Mouse (Mus musculus) midbrain, embryonic 15.5 days (tissue): ENCODE results near the gene Olfr360. TPM values are rescaled to one million over a fixed set of nuclear protein-coding genes. Genes with fewer than 3 reads are reported as not detected.
"Not testable (repeated sequence)": the region's sequence is repeated elsewhere in the genome, so short reads cannot be mapped to it uniquely, and the experiment has no call there.

ENCODE experiments used
- ATAC-seq: fragments of 200-750 bp; cut with Nextera tagmentation; replicated peaks from 2 replicates; pipeline ENCODE4 v1.8.0; 2017; ENCODE audit warnings: moderate TSS enrichment
- H3K27ac ChIP-seq: fragments of 300-500 bp; sonication (generic); 2 replicates; pipeline ENCODE4 v1.5.1; 2015; ENCODE audit warnings: mild to moderate bottlenecking, inconsistent platforms
- H3K27me3 ChIP-seq: fragments of 300-500 bp; sonication (generic); replicated peaks from 2 replicates; pipeline ENCODE4 v1.6.1; 2015; ENCODE audit warnings: inconsistent platforms
- H3K36me3 ChIP-seq: fragments of 300-500 bp; sonication (generic); replicated peaks from 2 replicates; pipeline ENCODE4 v1.6.1; 2015; ENCODE audit warnings: inconsistent platforms
- H3K4me1 ChIP-seq: fragments of 300-500 bp; sonication (generic); 2 replicates; pipeline ENCODE4 v1.6.1; 2015; ENCODE audit warnings: inconsistent platforms
- H3K4me2 ChIP-seq: fragments of 300-500 bp; sonication (generic); 2 replicates; pipeline ENCODE4 v1.6.1; 2015; ENCODE audit warnings: inconsistent platforms, mild to moderate bottlenecking, moderate library complexity
- H3K4me3 ChIP-seq: fragments of 300-500 bp; sonication (generic); 2 replicates; pipeline ENCODE4 v1.5.1; 2015; ENCODE audit warnings: mild to moderate bottlenecking, inconsistent platforms
- H3K9ac ChIP-seq: fragments of 300-500 bp; sonication (generic); 2 replicates; pipeline ENCODE4 v1.6.1; 2015; ENCODE audit warnings: mild to moderate bottlenecking, inconsistent platforms
- H3K9me3 ChIP-seq: fragments of 300-500 bp; sonication (generic); 2 replicates; pipeline ENCODE4 v1.6.1; 2016; ENCODE audit warnings: inconsistent platforms
- WGBS: fragments of 180-500 bp; shearing (Covaris S2); methylation state at CpG from one replicate; pipeline ENCODE4 v1.1.7; 2015; ENCODE audit warnings: mixed read lengths; 5-methylcytosine and 5-hydroxymethylcytosine counted together
- polyA plus RNA-seq: library from polyadenylated mRNA; unstranded; fragments of >200 nt; fragmentation: Nextera tagmentation; extraction: Ambion mirVana; gene quantifications from 2 replicates; pipeline ENCODE4 v1.2.1, GENCODE M21; 2015

Olfr360 gene
- not detected in 2 replicates for polyA plus RNA-seq

DNA sequence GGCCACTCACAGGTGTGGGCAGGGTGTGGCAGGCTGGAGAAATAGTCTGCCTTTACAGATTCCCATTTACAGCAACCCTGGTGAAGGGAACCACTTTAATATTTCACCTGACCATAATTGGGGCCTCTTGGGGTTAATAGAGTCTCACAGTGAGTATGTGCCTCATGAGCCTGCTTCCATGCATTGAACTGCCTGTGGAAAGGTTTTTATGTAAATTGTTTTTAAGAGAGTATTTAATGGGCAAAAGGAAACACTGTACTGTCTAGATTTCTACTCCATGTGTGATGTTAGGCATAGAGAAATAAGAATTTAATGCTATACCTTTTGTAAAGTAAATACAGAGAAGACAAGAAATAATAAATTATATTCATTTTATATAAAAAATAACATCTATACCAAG is at the start of gene Olfr360:
Gene Olfr360 (plus strand): TSS at position 301 of the 400 bp plus-strand sequence.
- Histone ChIP-seq H3K4me2 (no peak within 1 kb of the TSS), H3K4me1 (no peaks in the 10 kb centered on the region), H3K36me3 (no peaks in the 10 kb centered on the region), H3K27me3 (no peaks in the 10 kb centered on the region), H3K27ac (no peak within 1 kb of the TSS), H3K9ac (no peak within 1 kb of the TSS), H3K4me3 (no peak within 1 kb of the TSS), H3K9me3 (peaks cover 3% of the 10 kb centered on the region; the same call in 1 of the 2 replicates)
- no peak for ATAC-seq

DNA sequence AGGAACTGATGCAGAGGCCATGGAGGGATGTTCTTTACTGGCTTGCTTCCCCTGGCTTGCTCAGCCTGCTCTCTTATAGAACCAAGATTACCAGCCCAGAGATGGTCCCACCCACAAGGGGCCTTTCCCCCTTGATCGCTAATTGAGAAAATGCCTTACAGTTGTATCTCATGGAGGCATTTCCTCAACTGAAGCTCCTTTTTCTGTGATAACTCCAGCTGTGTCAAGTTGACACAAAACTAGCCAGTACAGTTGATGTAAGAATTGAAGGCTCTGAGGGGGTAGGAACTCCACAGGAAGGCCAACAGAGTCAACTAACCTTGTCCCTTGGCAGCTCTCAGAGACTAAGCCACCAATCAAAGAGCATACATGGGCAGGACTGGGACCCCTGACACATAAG is 23.6 kb downstream of the Olfr360 start, which contains the start of gene Olfr361:
Gene Olfr361 (minus strand): TSS at position 101 of the 400 bp plus-strand sequence.
- not testable (repeated sequence) for H3K27me3 ChIP-seq, H3K27ac ChIP-seq, H3K9me3 ChIP-seq, H3K9ac ChIP-seq, H3K36me3 ChIP-seq, H3K4me3 ChIP-seq, H3K4me1 ChIP-seq, ATAC-seq, H3K4me2 ChIP-seq
- 62% methylated on average over 1 of the region's 1 CpGs for WGBS

DNA sequence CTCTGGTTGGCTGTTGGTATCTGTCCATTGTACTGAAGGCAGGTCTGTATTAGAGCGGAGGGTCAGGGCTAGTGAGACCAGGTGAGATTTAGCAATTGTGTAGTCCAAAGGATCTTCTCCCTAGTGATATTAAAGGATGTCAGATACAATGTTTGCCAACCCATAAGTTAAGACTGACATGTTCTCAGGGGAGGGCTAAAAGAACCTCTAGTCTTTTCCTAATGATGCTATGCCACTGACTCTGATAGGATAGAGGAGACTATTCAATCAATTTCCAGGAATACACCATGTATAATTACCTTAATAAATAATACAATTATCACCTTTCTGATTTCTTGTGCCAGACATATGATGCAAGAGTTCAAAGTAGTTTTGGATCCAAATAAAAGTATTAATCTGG is 52.3 kb downstream of the Olfr360 start, which contains the start of gene Olfr362:
Gene Olfr362 (minus strand): TSS at position 101 of the 400 bp plus-strand sequence.
- H3K36me3 ChIP-seq = no peaks in the 10 kb centered on the region
- H3K27me3 ChIP-seq = no peaks in the 10 kb centered on the region
- no peak within 1 kb of the TSS for H3K9ac ChIP-seq
- ATAC-seq = no peak
- H3K9me3 ChIP-seq = peaks cover 9% of the 10 kb centered on the region; the same call in 1 of the 2 replicates
- WGBS = 82% methylated on average over 1 of the region's 1 CpGs
- no peak within 1 kb of the TSS for H3K27ac ChIP-seq
- H3K4me1 ChIP-seq = no peaks in the 10 kb centered on the region
- H3K4me3 ChIP-seq = no peak within 1 kb of the TSS
- H3K4me2 ChIP-seq = no peak within 1 kb of the TSS

Other genes with a start within 250 kb of the Olfr360 start
- gene Olfr3, start 248.7 kb upstream of the Olfr360 start, polyA plus RNA-seq = not detected in 2 replicates
- not detected in 2 replicates for gene Olfr350, start 219.4 kb upstream of the Olfr360 start, polyA plus RNA-seq
- gene Olfr351, start 203.1 kb upstream of the Olfr360 start, polyA plus RNA-seq = not detected in 2 replicates
- gene Olfr352, start 197.3 kb upstream of the Olfr360 start, polyA plus RNA-seq = not detected in 2 replicates
- not detected in 2 replicates for gene Olfr353, start 172.8 kb upstream of the Olfr360 start, polyA plus RNA-seq
- not detected in 2 replicates for gene Olfr354, start 160.1 kb upstream of the Olfr360 start, polyA plus RNA-seq
- gene Olfr355, start 136.8 kb upstream of the Olfr360 start, polyA plus RNA-seq = not detected in 2 replicates
- not detected in 2 replicates for gene Olfr356, start 128.6 kb upstream of the Olfr360 start, polyA plus RNA-seq
- gene Olfr357, start 71.9 kb upstream of the Olfr360 start, polyA plus RNA-seq = not detected in 2 replicates
- not detected in 2 replicates for gene Olfr358, start 56.4 kb upstream of the Olfr360 start, polyA plus RNA-seq
- gene Olfr361, start 23.5 kb downstream of the Olfr360 start, polyA plus RNA-seq = not detected in 2 replicates
- not detected in 2 replicates for gene Olfr362, start 52.2 kb downstream of the Olfr360 start, polyA plus RNA-seq
- not detected in 2 replicates for gene Olfr364-ps1, start 73.6 kb downstream of the Olfr360 start, polyA plus RNA-seq
- gene Olfr365, start 122.5 kb downstream of the Olfr360 start, polyA plus RNA-seq = not detected in 2 replicates
- gene Olfr366, start 145.8 kb downstream of the Olfr360 start, polyA plus RNA-seq = not detected in 2 replicates